Mouse (Mus musculus) midbrain, embryonic 13.5 days (tissue): ENCODE measurements around the gene Nemp1. TPM values are rescaled to one million over a fixed set of nuclear protein-coding genes. Genes with fewer than 3 reads are reported as not detected.
A peak's percentile ranks its signal among the peaks of the same experiment; 100 is the strongest.

Experiments used
- ATAC-seq: fragments of 200-750 bp; cut with Nextera tagmentation; 2 replicates; pipeline ENCODE4 v1.8.0; 2017; ENCODE audit warnings: mild to moderate bottlenecking, moderate TSS enrichment, moderate library complexity
- H3K27ac ChIP-seq: fragments of 300-500 bp; sonication (generic); 2 replicates; pipeline ENCODE4 v1.5.1; 2015; ENCODE audit warnings: inconsistent platforms, mild to moderate bottlenecking, moderate library complexity
- H3K27me3 ChIP-seq: fragments of 300-500 bp; sonication (generic); 2 replicates; pipeline ENCODE4 v1.6.1; 2015; ENCODE audit warnings: mild to moderate bottlenecking, inconsistent platforms
- H3K36me3 ChIP-seq: fragments of 300-500 bp; sonication (generic); 2 replicates; pipeline ENCODE4 v1.6.1; 2015; ENCODE audit warnings: mild to moderate bottlenecking, inconsistent platforms
- H3K4me1 ChIP-seq: fragments of 300-500 bp; sonication (generic); replicated peaks from 2 replicates; pipeline ENCODE4 v1.6.1; 2015; ENCODE audit warnings: inconsistent platforms
- H3K4me2 ChIP-seq: fragments of 300-500 bp; sonication (generic); replicated peaks from 2 replicates; pipeline ENCODE4 v1.6.1; 2015; ENCODE audit warnings: moderate library complexity, mild to moderate bottlenecking, inconsistent platforms
- H3K4me3 ChIP-seq: fragments of 300-500 bp; sonication (generic); replicated peaks from 2 replicates; pipeline ENCODE4 v1.5.1; 2015; ENCODE audit warnings: mild to moderate bottlenecking, inconsistent platforms
- H3K9ac ChIP-seq: fragments of 300-500 bp; sonication (generic); replicated peaks from 2 replicates; pipeline ENCODE4 v1.6.1; 2015; ENCODE audit warnings: mild to moderate bottlenecking, inconsistent platforms
- H3K9me3 ChIP-seq: fragments of 300-500 bp; sonication (generic); 2 replicates; pipeline ENCODE4 v1.6.1; 2016; ENCODE audit warnings: mild to moderate bottlenecking, inconsistent platforms
- WGBS: fragments of 180-500 bp; shearing (Covaris S2); methylation state at CpG from one replicate; pipeline ENCODE4 v1.1.7; 2015; 5-methylcytosine and 5-hydroxymethylcytosine counted together
- polyA plus RNA-seq: library from polyadenylated mRNA; unstranded; fragments of >200 nt; fragmentation: Nextera tagmentation; extraction: Ambion mirVana; gene quantifications from 2 replicates; pipeline ENCODE4 v1.2.1, GENCODE M21; 2015

Nemp1 gene
- polyA plus RNA-seq, 1 experiment from 2014 or later: 4.6 TPM

DNA sequence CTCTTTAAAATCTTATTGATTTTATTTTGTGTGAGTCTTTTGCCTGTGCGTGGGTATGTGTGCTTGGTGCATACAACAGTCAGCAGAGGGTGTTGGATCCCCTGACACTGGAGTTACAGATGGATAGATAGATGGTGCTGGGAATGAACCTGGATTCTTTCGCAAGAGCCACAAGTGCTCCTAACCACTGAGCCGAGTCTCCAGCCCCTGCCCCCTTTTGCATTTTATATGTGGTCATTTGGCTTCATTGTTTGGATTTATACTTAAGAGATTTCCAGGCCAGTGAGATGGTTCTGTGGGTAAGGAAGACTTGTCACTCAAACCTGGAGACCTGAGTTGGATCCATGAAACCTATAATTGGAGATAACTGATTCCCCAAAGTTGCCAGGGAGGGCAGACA is 13.2 kb downstream of the Nemp1 start:
- no peak overlapping the region for H3K4me3 ChIP-seq
- no peak overlapping the region for H3K27ac ChIP-seq
- H3K4me1 ChIP-seq: peaks cover 17% of the 10 kb centered on the region
- no peak overlapping the region for H3K9ac ChIP-seq
- H3K4me2 ChIP-seq: no peak overlapping the region
- no peaks in the 10 kb centered on the region for H3K27me3 ChIP-seq
- no peaks in the 10 kb centered on the region for H3K9me3 ChIP-seq
- WGBS: 91% methylated on average over 3 of the region's 3 CpGs
- H3K36me3 ChIP-seq: no peaks in the 10 kb centered on the region
- no peak for ATAC-seq

DNA sequence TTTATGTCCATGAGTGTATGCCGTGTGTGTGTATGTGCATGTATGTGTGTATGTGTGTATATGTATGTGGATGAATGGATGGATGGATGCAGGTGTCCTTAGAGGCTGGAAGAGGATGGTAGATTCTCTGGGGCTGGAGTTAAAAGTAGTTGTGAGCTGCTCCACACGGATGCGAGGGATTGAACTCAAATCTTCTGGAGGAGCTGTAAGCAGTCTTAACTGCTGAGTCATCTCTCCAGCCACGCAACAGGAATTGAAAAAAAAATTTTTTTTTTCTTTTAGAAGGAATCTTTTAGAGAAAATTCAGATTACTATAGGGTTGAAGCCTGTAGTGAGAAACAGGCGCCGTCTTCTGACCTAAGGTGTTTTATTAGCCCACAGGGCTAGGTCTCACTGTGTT is 16.2 kb downstream of the Nemp1 start:
- no peak for ATAC-seq
- Histone ChIP-seq H3K27ac (no peak overlapping the region), H3K4me2 (no peak overlapping the region), H3K27me3 (no peaks in the 10 kb centered on the region), H3K4me3 (no peak overlapping the region), H3K4me1 (peaks cover 5% of the 10 kb centered on the region; the same call in 1 of the 2 replicates), H3K9me3 (no peaks in the 10 kb centered on the region), H3K36me3 (no peaks in the 10 kb centered on the region), H3K9ac (no peak overlapping the region)
- 93% methylated on average over 6 of the region's 6 CpGs for WGBS

DNA sequence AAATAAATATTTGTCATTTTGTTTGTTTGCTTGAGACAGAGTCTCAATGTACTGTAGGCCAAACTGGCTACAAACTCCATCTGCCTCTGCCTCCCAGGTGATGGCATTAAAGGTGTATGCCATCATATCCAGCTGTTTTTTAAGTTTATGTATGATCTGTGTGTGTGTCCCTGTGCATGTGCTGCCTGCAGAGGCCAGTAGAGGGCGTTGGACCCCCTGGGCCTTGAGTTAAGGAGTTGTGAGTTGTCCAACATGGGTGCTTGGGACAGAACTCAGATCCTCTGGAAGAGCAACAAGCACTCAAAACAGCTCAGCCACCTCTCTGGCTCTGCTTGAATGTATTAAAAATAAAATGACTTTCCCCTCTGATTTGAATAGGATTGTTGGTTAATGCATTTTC is 24.4 kb downstream of the Nemp1 start:
- WGBS: 26% methylated on average over 1 of the region's 1 CpGs
- Histone ChIP-seq H3K4me1 (no peaks in the 10 kb centered on the region), H3K9me3 (no peaks in the 10 kb centered on the region), H3K27me3 (no peaks in the 10 kb centered on the region), H3K4me3 (no peak overlapping the region), H3K36me3 (peaks cover 19% of the 10 kb centered on the region), H3K27ac (no peak overlapping the region), H3K4me2 (no peak overlapping the region), H3K9ac (no peak overlapping the region)
- no peak for ATAC-seq

DNA sequence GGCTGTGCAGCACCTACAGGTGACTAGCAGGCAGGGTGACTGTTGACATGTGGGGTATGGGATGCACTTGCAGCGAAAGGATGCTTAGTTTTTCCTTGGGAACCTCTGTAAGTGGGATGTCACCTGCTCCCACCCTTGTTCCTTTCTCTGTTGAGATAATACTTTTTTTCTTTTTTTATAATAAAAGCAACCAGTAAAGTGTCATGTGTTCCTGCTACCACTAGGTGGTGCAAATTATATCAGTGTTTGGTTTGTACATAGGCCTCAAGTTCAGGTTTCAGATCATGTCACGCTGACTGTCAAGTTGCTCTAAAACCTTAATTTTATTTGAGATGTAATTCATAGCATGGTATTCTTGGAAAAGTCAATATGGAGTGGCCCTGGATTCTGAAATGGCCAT is 27.9 kb downstream of the Nemp1 start:
- WGBS: 66% methylated on average over 2 of the region's 2 CpGs
- peak; percentile 56; the same call in 1 of the 2 replicates for ATAC-seq
- Histone ChIP-seq H3K4me1 (no peaks in the 10 kb centered on the region), H3K9me3 (no peaks in the 10 kb centered on the region), H3K36me3 (peaks cover 40% of the 10 kb centered on the region), H3K9ac (no peak overlapping the region), H3K4me3 (no peak overlapping the region), H3K4me2 (no peak overlapping the region), H3K27me3 (no peaks in the 10 kb centered on the region), H3K27ac (no peak overlapping the region)

DNA sequence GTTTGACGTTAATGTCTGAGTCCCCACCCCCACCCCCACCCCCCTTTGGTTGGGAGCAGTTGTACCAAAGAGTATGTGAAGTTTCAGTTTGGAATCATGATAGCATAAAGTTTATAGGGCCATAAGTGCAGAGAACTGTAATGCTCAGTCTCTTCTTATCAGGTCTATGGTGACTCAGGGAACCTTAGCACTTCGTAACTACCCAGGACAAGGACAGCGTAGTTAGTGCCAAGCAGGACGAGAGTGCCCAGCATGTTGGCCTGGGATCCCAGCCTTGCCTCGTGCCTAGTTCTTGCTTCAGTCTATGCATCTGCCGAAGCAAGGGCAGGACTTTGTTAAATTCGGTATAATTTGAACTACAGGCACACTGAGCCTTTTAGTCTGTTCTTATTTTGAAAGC is 29.1 kb downstream of the Nemp1 start:
- ATAC-seq: no peak
- H3K4me2 ChIP-seq: no peak overlapping the region
- H3K4me3 ChIP-seq: no peak overlapping the region
- H3K27me3 ChIP-seq: no peaks in the 10 kb centered on the region
- WGBS: 94% methylated on average over 7 of the region's 7 CpGs
- no peak overlapping the region for H3K9ac ChIP-seq
- no peaks in the 10 kb centered on the region for H3K9me3 ChIP-seq
- H3K36me3 ChIP-seq: peaks cover 39% of the 10 kb centered on the region
- no peaks in the 10 kb centered on the region for H3K4me1 ChIP-seq
- H3K27ac ChIP-seq: no peak overlapping the region

DNA sequence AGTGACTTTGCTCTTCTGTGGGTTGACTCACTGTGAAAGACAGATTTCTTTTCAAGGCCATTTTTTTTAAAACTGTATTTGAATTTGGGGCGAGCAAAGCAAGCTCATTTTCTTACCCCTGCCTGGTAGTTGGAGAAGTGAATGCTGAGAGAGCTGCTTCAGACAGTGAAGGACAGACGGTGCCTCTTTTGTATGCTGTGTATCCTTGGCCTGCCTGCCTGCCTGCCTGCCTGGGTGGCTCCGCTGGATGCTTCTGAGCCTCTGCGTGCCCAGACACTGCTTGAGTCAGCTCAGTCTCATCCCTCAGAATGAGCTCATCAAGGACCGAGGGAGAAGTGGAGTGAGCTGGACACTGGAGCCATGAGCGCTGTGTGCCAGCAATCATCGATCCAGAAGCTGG is 32.3 kb downstream of the Nemp1 start:
- Histone ChIP-seq H3K4me2 (no peak overlapping the region), H3K9ac (no peak overlapping the region), H3K4me1 (no peaks in the 10 kb centered on the region), H3K4me3 (no peak overlapping the region), H3K36me3 (peaks cover 31% of the 10 kb centered on the region), H3K27me3 (no peaks in the 10 kb centered on the region), H3K9me3 (no peaks in the 10 kb centered on the region), H3K27ac (no peak overlapping the region)
- no peak for ATAC-seq
- 89% methylated on average over 7 of the region's 7 CpGs for WGBS

DNA sequence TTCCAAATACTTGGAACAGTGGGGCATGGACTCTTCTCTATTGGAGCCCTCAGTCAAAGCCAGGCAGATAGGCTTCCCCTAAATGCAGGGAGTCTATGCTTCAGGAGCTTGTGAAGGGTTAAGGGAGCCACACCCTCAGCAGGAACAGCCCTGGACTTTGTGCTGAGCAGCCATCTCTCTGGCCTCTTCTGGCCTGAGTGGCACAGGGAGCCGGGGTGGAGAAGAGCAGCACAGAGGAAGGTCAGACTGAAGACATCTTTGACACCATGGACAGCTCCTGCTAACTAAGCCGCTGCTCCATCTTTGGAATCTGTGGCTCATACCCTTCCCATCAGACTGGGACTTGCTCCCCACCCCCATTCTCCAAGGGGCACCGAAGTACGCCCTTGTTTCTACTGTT is 36.6 kb downstream of the Nemp1 start:
- Histone ChIP-seq H3K27me3 (no peaks in the 10 kb centered on the region), H3K27ac (no peak overlapping the region), H3K4me3 (no peak overlapping the region), H3K36me3 (peaks cover 9% of the 10 kb centered on the region), H3K4me2 (no peak overlapping the region), H3K9me3 (no peaks in the 10 kb centered on the region), H3K4me1 (no peaks in the 10 kb centered on the region), H3K9ac (no peak overlapping the region)
- WGBS: 53% methylated on average over 4 of the region's 4 CpGs
- ATAC-seq: no peak

DNA sequence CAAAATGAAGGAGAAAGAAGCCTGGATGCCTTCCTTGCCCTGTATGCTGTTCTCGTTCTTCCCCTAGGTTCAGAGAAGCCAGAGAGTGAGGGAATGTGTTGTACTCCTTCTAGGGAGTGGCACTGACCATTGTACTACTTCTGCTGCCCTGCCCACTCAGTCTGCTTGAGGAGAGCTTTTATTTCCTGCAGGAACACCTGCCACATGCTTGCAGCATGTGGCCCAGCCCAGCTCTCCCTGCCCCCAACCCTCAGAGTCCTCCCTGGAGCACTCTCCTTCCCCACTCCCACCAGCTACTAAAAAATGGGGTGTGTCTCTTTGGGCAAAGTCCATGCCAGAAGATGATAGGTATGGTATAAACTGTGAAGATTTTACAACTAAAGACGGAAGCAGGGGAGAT is 37.6 kb downstream of the Nemp1 start:
- H3K4me3 ChIP-seq: no peak overlapping the region
- whole genome bisulfite sequencing: 72% methylated on average over 2 of the region's 2 CpGs
- no peak overlapping the region for H3K27ac ChIP-seq
- no peaks in the 10 kb centered on the region for H3K27me3 ChIP-seq
- no peaks in the 10 kb centered on the region for H3K4me1 ChIP-seq
- H3K4me2 ChIP-seq: no peak overlapping the region
- H3K9me3 ChIP-seq: no peaks in the 10 kb centered on the region
- no peak for ATAC-seq
- H3K36me3 ChIP-seq: peaks cover 3% of the 10 kb centered on the region
- H3K9ac ChIP-seq: no peak overlapping the region

DNA sequence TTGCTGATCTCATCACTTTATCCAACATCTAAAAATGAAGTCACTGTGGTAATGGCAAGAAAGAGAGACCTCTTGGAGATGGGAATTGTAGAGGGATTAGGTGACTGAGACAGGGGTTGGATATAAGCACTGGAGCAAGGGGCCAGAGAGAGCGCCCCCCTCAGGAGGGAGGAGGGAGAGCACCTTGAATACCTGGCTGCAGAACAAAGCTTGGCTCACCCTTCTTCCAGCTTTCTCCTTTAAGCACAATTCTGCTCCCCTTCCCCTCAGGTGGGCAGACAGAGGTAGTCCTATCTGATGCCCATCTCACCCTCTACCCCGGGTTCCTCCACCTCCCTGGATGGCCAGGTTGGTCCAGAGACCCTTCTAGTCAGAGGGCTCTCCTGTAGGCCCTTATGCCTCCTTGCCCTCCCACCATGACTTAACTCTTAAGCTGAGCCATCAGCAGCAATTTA is 38.1 kb downstream of the Nemp1 start, which contains the start of gene Myo1a:
Gene Myo1a, plus strand, starts transcription at position 405 of the 455 bp plus-strand sequence.
- Histone ChIP-seq H3K27ac (no peak within 1 kb of the TSS), H3K4me3 (no peak within 1 kb of the TSS), H3K36me3 (no peaks in the 10 kb centered on the region; the same call in 1 of the 2 replicates), H3K9ac (no peak within 1 kb of the TSS), H3K4me2 (no peak within 1 kb of the TSS), H3K27me3 (no peaks in the 10 kb centered on the region), H3K9me3 (no peaks in the 10 kb centered on the region), H3K4me1 (no peaks in the 10 kb centered on the region)
- no peak for ATAC-seq
- 67% methylated on average over 2 of the region's 2 CpGs for WGBS

DNA sequence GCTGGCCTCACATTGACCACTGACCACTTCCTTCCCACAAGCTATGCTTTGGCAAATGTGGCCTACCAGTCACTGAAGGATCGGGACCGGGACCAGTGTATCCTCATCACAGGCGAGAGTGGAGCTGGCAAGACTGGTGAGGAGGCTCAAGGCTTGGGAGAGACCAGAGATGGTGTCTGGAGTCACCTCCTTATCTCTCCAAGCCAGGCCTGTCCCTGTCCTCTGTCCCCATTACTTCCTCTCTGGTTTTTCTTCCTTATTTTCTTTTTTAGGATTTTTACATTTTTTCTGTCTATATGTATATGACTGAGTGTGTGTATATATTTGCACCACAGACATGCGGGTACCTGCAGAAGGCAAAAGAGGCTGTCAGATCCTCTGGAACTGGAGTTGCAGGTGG is 39.1 kb downstream of the Nemp1 start:
- Histone ChIP-seq H3K4me1 (no peaks in the 10 kb centered on the region), H3K36me3 (no peaks in the 10 kb centered on the region), H3K9ac (no peak overlapping the region), H3K4me3 (no peak overlapping the region), H3K27me3 (no peaks in the 10 kb centered on the region), H3K27ac (no peak overlapping the region), H3K9me3 (no peaks in the 10 kb centered on the region), H3K4me2 (no peak overlapping the region)
- WGBS: 88% methylated on average over 4 of the region's 4 CpGs
- ATAC-seq: no peak

DNA sequence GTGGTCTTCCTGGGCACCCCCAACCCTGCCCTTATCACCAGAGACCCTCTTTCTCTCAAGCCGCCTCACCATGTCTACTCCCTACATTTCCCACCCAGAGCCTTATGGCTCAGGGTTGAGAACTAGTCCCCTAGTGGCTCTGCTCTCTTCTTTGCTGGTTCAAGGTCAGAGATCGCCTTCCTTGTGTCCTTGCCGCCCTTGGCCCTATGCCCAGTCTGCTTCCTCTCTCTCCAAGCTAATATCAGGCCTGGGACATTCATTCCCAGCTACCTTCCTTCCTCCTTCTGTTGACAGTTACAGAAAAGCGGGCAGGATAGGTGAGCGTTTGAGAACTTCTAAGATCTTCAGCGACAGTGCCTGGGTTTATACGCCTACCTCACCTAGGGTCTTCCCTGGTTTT is 41.0 kb downstream of the Nemp1 start:
- H3K4me1 ChIP-seq: no peaks in the 10 kb centered on the region
- no peak overlapping the region for H3K9ac ChIP-seq
- WGBS: 91% methylated on average over 7 of the region's 7 CpGs
- ATAC-seq: no peak
- H3K9me3 ChIP-seq: no peaks in the 10 kb centered on the region
- no peak overlapping the region for H3K4me2 ChIP-seq
- no peaks in the 10 kb centered on the region for H3K36me3 ChIP-seq
- H3K27me3 ChIP-seq: no peaks in the 10 kb centered on the region
- H3K27ac ChIP-seq: no peak overlapping the region
- no peak overlapping the region for H3K4me3 ChIP-seq

DNA sequence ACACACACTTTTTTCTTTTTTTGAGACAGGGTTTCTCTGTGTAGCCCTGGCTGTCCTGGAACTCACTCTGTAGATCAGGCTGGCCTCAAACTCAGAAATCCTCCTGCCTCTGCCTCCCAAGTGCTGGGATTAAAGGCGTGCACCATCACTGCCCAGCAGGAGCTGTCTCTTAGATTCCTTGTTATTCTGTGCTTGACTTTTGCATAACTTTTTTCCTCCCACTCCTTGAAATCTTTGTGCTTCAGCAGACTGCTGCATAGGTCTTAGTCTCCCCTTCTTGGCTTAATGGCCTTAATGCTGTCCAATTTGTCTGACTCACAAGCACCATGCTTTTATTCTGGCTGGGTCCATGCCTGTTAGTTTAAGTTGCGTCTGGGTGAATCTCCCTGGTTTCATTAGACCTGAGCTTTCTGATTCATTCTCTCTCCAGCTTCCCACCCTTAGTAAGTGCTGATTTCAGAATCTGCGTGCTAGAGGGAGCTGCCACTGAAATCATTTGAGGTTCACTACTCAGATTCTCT is 42.2 kb downstream of the Nemp1 start:
- no peak overlapping the region for H3K4me3 ChIP-seq
- 79% methylated on average over 3 of the region's 3 CpGs for WGBS
- no peaks in the 10 kb centered on the region for H3K27me3 ChIP-seq
- H3K36me3 ChIP-seq: no peaks in the 10 kb centered on the region
- H3K4me2 ChIP-seq: no peak overlapping the region
- no peak overlapping the region for H3K9ac ChIP-seq
- no peak for ATAC-seq
- no peak overlapping the region for H3K27ac ChIP-seq
- H3K4me1 ChIP-seq: no peaks in the 10 kb centered on the region
- no peaks in the 10 kb centered on the region for H3K9me3 ChIP-seq

DNA sequence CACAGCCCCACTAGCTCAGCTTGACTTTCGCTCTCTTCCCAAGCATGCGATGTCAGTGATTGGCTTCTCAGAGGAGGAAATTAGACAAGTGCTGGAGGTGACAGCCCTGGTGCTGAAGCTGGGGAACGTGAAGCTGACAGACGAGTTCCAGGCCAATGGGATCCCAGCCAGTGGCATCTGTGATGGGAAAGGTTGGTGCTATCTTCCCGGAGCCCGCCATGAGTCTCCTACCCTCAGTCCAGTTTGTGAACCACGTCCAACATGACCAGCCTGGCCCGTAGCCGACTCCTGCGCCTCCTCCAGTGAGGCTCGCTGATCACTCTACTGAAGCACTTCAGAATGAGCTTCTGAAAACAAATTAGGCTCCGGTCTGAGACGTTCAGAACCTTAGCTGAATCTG is 43.6 kb downstream of the Nemp1 start:
- no peak overlapping the region for H3K4me3 ChIP-seq
- no peak overlapping the region for H3K4me2 ChIP-seq
- H3K36me3 ChIP-seq: no peaks in the 10 kb centered on the region
- no peak for ATAC-seq
- H3K4me1 ChIP-seq: no peaks in the 10 kb centered on the region
- H3K9ac ChIP-seq: no peak overlapping the region
- H3K9me3 ChIP-seq: no peaks in the 10 kb centered on the region
- no peaks in the 10 kb centered on the region for H3K27me3 ChIP-seq
- 88% methylated on average over 13 of the region's 13 CpGs for WGBS
- H3K27ac ChIP-seq: no peak overlapping the region
